Mouse (Mus musculus) granulocyte monocyte progenitor cell, adult 5-6 weeks (primary cell): ENCODE results near the gene Enho. TPM values are rescaled to one million over a fixed set of nuclear protein-coding genes. Genes with fewer than 3 reads are reported as not detected.
A peak's percentile ranks its signal among the peaks of the same experiment; 100 is the strongest.

Experiments used
- ATAC-seq: replicated peaks from 2 replicates; pipeline ENCODE4 v1.8.0; 2016; ENCODE audit warnings: mild to moderate bottlenecking, moderate TSS enrichment, inconsistent platforms; ENCODE audit not compliant: poor library complexity, severe bottlenecking
- total RNA-seq, 2 experiments: library from RNA; stranded (forward) in 1 of 2; stranded (reverse) in 1 of 2; fragments of 200-712, 200-1000 nt in 1 of 2; fragments of >200 nt in 1 of 2; fragmentation: Nextera tagmentation in 1 of 2; gene quantifications; 2 replicates each; pipeline ENCODE4 v1.2.3; 2014 to 2017

The Enho gene
- total RNA-seq, 2 experiments from 2014 or later = not detected

- ATAC-seq = no peak
Measured at GRCm38 (mm10) chr4:41635906-41636305, 4.2 kb downstream of the Enho start.

GRCm38 (mm10) chr4:41635224-41635623, 4.9 kb downstream of the Enho start:
- no peak for ATAC-seq

- ATAC-seq = no peak
Measured at GRCm38 (mm10) chr4:41634631-41635030, 5.5 kb downstream of the Enho start.

- no peak for ATAC-seq
Measured at GRCm38 (mm10) chr4:41633001-41633400, 7.1 kb downstream of the Enho start.

- ATAC-seq = no peak
Measured at GRCm38 (mm10) chr4:41631390-41631789, 8.7 kb downstream of the Enho start.

- ATAC-seq = no peak
Measured at GRCm38 (mm10) chr4:41630196-41630595, 9.9 kb downstream of the Enho start.

GRCm38 (mm10) chr4:41628202-41628927, 11.8 kb downstream of the Enho start:
- ATAC-seq = peak; percentile 93

GRCm38 (mm10) chr4:41622071-41622470, 18.1 kb downstream of the Enho start:
- ATAC-seq = no peak

- no peak for ATAC-seq
Measured at GRCm38 (mm10) chr4:41618916-41619746, 21.0 kb downstream of the Enho start.

- ATAC-seq = no peak
Measured at GRCm38 (mm10) chr4:41615661-41616599, 24.2 kb downstream of the Enho start.

GRCm38 (mm10) chr4:41614156-41614555, 26.0 kb downstream of the Enho start:
- ATAC-seq = peak; percentile 75

GRCm38 (mm10) chr4:41612166-41612565, 28.0 kb downstream of the Enho start:
- ATAC-seq = no peak

GRCm38 (mm10) chr4:41610594-41610980, 29.5 kb downstream of the Enho start:
- ATAC-seq = no peak

- no peak for ATAC-seq
Measured at GRCm38 (mm10) chr4:41609681-41610593, 30.2 kb downstream of the Enho start.

- peak; percentile 72 for ATAC-seq
Measured at GRCm38 (mm10) chr4:41606784-41607183, 33.3 kb downstream of the Enho start.

- no peak for ATAC-seq
Measured at GRCm38 (mm10) chr4:41604476-41605396, 35.4 kb downstream of the Enho start.

GRCm38 (mm10) chr4:41602818-41603217, 37.3 kb downstream of the Enho start:
- no peak for ATAC-seq
